Mouse (Mus musculus): ENCODE results near the gene Slc35c2.

- no peak for TF ChIP-seq CTCF (IDR thresholded peaks at IDR 0.05; ENCODE audit: borderline replicate concordance, control insufficient read depth, extremely low read depth, insufficient read depth, low read length, poor library complexity)
- TF ChIP-seq POLR2A (IDR thresholded peaks at IDR 0.05; ENCODE audit: control insufficient read depth, extremely low read depth, insufficient read depth, low read length, poor library complexity), result no peak
Observed at GRCm38 (mm10) chr2:165317621-165318263, 30.1 kb upstream of the Slc35c2 start.
